Mouse (Mus musculus) brain, embryonic 14.5 days (tissue): ENCODE measurements around the gene Hspb2.

ENCODE experiments used
- CTCF ChIP-seq: fragments of 200-500 bp; IDR thresholded peaks from 2 replicates; pipeline ENCODE4 v1.5.1; 2012; ENCODE audit warnings: inconsistent platforms, mild to moderate bottlenecking, moderate library complexity, borderline replicate concordance; ENCODE audit not compliant: insufficient read depth, insufficient read length; ENCODE audit errors: extremely low read depth
- POLR2A ChIP-seq: fragments of 200-500 bp; IDR thresholded peaks from 2 replicates; pipeline ENCODE4 v1.6.1; 2012; ENCODE audit warnings: mild to moderate bottlenecking, inconsistent platforms, borderline replicate concordance; ENCODE audit not compliant: poor library complexity, insufficient read depth, insufficient read length, severe bottlenecking; ENCODE audit errors: extremely low read depth

GRCm38 (mm10) chr9:50775662-50776126, 23.5 kb upstream of the Hspb2 start:
- no peak for TF ChIP-seq CTCF
- no peak for TF ChIP-seq POLR2A
